Mouse (Mus musculus): Measurements from ENCODE around the gene Socs1. TPM values are rescaled to one million over a fixed set of nuclear protein-coding genes. Genes with fewer than 3 reads are reported as not detected.
"Not testable (repeated sequence)": the region's sequence is repeated elsewhere in the genome, so short reads cannot be mapped to it uniquely, and the experiment has no call there.

Gene Socs1
- polyA plus RNA-seq, 1 experiment: 2.7 TPM

- no peaks in the 10 kb centered on the region for H3K27me3 ChIP-seq (replicated peaks; ENCODE audit: control insufficient read depth, insufficient read depth, low read length)
- TF ChIP-seq CTCF (conservative IDR thresholded peaks at IDR 0.05; ENCODE audit: insufficient read depth, insufficient read length, low read depth, low read length) (no peak), POLR2A (IDR thresholded peaks at IDR 0.05; ENCODE audit: low read depth, low read length) (no peak)
- WGBS: 80% methylated on average over 10 of the region's 10 CpGs
Measured at GRCm38 (mm10) chr16:10805789-10806527, 20.6 kb upstream of the Socs1 start, which contains the start of gene Prm1. TSS of gene Prm1 (minus strand) at chr16:10805839.

GRCm38 (mm10) chr16:10802420-10802819, 17.1 kb upstream of the Socs1 start:
- not testable (repeated sequence) for H3K36me3 ChIP-seq (ENCODE audit: control insufficient read depth, insufficient read depth, low read length); H3K4me3 ChIP-seq (ENCODE audit: insufficient read depth, low read depth, low read length); H3K27me3 ChIP-seq (replicated peaks; ENCODE audit: control insufficient read depth, insufficient read depth, low read length); H3K4me1 ChIP-seq (ENCODE audit: control insufficient read depth, insufficient read depth, low read length); H3K27ac ChIP-seq (ENCODE audit: insufficient read depth, low read depth, low read length); DNase-seq
- 83% methylated on average over 3 of the region's 3 CpGs for WGBS

More at GRCm38 (mm10) chr16:10805789-10806527, 20.6 kb upstream of the Socs1 start, which contains the start of gene Prm1:
- no peak within 1 kb of the TSS for H3K27ac ChIP-seq (ENCODE audit: insufficient read depth, low read depth, low read length)
- H3K4me3 ChIP-seq (ENCODE audit: insufficient read depth, low read depth, low read length): no peak within 1 kb of the TSS
- no peak for DNase-seq
- no peaks in the 10 kb centered on the region for H3K36me3 ChIP-seq (ENCODE audit: control insufficient read depth, insufficient read depth, low read length)
- H3K4me1 ChIP-seq (ENCODE audit: control insufficient read depth, insufficient read depth, low read length): no peaks in the 10 kb centered on the region

- Histone ChIP-seq H3K4me1 (ENCODE audit: control insufficient read depth, insufficient read depth, low read length) (no peaks in the 10 kb centered on the region), H3K4me3 (ENCODE audit: insufficient read depth, low read depth, low read length) (no peak within 1 kb of the TSS), H3K27me3 (replicated peaks; ENCODE audit: control insufficient read depth, insufficient read depth, low read length) (no peaks in the 10 kb centered on the region), H3K27ac (ENCODE audit: insufficient read depth, low read depth, low read length) (no peak within 1 kb of the TSS), H3K36me3 (ENCODE audit: control insufficient read depth, insufficient read depth, low read length) (no peaks in the 10 kb centered on the region)
- DNase-seq: no peak
- 87% methylated on average over 6 of the region's 6 CpGs for WGBS
- TF ChIP-seq CTCF (conservative IDR thresholded peaks at IDR 0.05; ENCODE audit: insufficient read depth, insufficient read length, low read depth, low read length) (no peak), POLR2A (IDR thresholded peaks at IDR 0.05; ENCODE audit: low read depth, low read length) (no peak)
Measured at GRCm38 (mm10) chr16:10796034-10796433, 10.7 kb upstream of the Socs1 start, which contains the start of gene Prm2. TSS of gene Prm2 (minus strand) at chr16:10796134.

- no peak for TF ChIP-seq POLR2A (IDR thresholded peaks at IDR 0.05; ENCODE audit: low read depth, low read length)
- Histone ChIP-seq H3K36me3 (ENCODE audit: control insufficient read depth, insufficient read depth, low read length) (no peaks in the 10 kb centered on the region), H3K4me3 (ENCODE audit: insufficient read depth, low read depth, low read length) (no peak within 1 kb of the TSS), H3K4me1 (ENCODE audit: control insufficient read depth, insufficient read depth, low read length) (no peaks in the 10 kb centered on the region), H3K27ac (ENCODE audit: insufficient read depth, low read depth, low read length) (no peak within 1 kb of the TSS), H3K27me3 (replicated peaks; ENCODE audit: control insufficient read depth, insufficient read depth, low read length) (no peaks in the 10 kb centered on the region)
- WGBS: 87% methylated on average over 9 of the region's 9 CpGs
- no peak for DNase-seq
Measured at GRCm38 (mm10) chr16:10790702-10791101, 5.4 kb upstream of the Socs1 start, which contains the start of gene Prm3. TSS of gene Prm3 (minus strand) at chr16:10790914.

- WGBS: 89% methylated on average over 4 of the region's 4 CpGs
- no peak for TF ChIP-seq POLR2A (IDR thresholded peaks at IDR 0.05; ENCODE audit: low read depth, low read length)
- no peak for TF ChIP-seq CTCF (conservative IDR thresholded peaks at IDR 0.05; ENCODE audit: insufficient read depth, insufficient read length, low read depth, low read length)
- Histone ChIP-seq H3K27ac (ENCODE audit: insufficient read depth, low read depth, low read length) (no peak overlapping the region), H3K4me3 (ENCODE audit: insufficient read depth, low read depth, low read length) (no peak overlapping the region), H3K4me1 (ENCODE audit: control insufficient read depth, insufficient read depth, low read length) (no peaks in the 10 kb centered on the region), H3K36me3 (ENCODE audit: control insufficient read depth, insufficient read depth, low read length) (no peaks in the 10 kb centered on the region), H3K27me3 (replicated peaks; ENCODE audit: control insufficient read depth, insufficient read depth, low read length) (no peaks in the 10 kb centered on the region)
- no peak for DNase-seq
Measured at GRCm38 (mm10) chr16:10788866-10789265, 3.5 kb upstream of the Socs1 start.

GRCm38 (mm10) chr16:10788271-10788670, 2.9 kb upstream of the Socs1 start, which contains the start of gene Tnp2:
TSS of gene Tnp2 (minus strand) at chr16:10788660.
- TF ChIP-seq POLR2A (IDR thresholded peaks at IDR 0.05; ENCODE audit: low read depth, low read length) (no peak), CTCF (conservative IDR thresholded peaks at IDR 0.05; ENCODE audit: insufficient read depth, insufficient read length, low read depth, low read length) (no peak)
- H3K4me3 ChIP-seq (ENCODE audit: insufficient read depth, low read depth, low read length): no peak within 1 kb of the TSS
- 64% methylated on average over 16 of the region's 16 CpGs for WGBS
- no peaks in the 10 kb centered on the region for H3K4me1 ChIP-seq (ENCODE audit: control insufficient read depth, insufficient read depth, low read length)
- H3K27me3 ChIP-seq (replicated peaks; ENCODE audit: control insufficient read depth, insufficient read depth, low read length): no peaks in the 10 kb centered on the region
- DNase-seq: no peak
- H3K36me3 ChIP-seq (ENCODE audit: control insufficient read depth, insufficient read depth, low read length): no peaks in the 10 kb centered on the region
- H3K27ac ChIP-seq (ENCODE audit: insufficient read depth, low read depth, low read length): no peak within 1 kb of the TSS

- no peak overlapping the region for H3K4me3 ChIP-seq (ENCODE audit: insufficient read depth, low read depth, low read length)
- H3K4me1 ChIP-seq (ENCODE audit: control insufficient read depth, insufficient read depth, low read length): no peaks in the 10 kb centered on the region
- H3K27ac ChIP-seq (ENCODE audit: insufficient read depth, low read depth, low read length): no peak overlapping the region
- H3K27me3 ChIP-seq (replicated peaks; ENCODE audit: control insufficient read depth, insufficient read depth, low read length): no peaks in the 10 kb centered on the region
- 68% methylated on average over 7 of the region's 7 CpGs for WGBS
- H3K36me3 ChIP-seq (ENCODE audit: control insufficient read depth, insufficient read depth, low read length): no peaks in the 10 kb centered on the region
- TF ChIP-seq POLR2A (IDR thresholded peaks at IDR 0.05; ENCODE audit: low read depth, low read length) (no peak), CTCF (conservative IDR thresholded peaks at IDR 0.05; ENCODE audit: insufficient read depth, insufficient read length, low read depth, low read length) (no peak)
- no peak for DNase-seq
Measured at GRCm38 (mm10) chr16:10787548-10788058, 2.3 kb upstream of the Socs1 start.

Data from kidney, adult 2 months (tissue).